Mouse (Mus musculus) midbrain, embryonic 13.5 days (tissue): Measurements from ENCODE around the gene Gpr45. TPM values are rescaled to one million over a fixed set of nuclear protein-coding genes. Genes with fewer than 3 reads are reported as not detected.

Experiments
- microRNA-seq: library from miRNA; unstranded; fragments of <30 nt; microRNA quantifications from one replicate; pipeline ENCODE4, GENCODE M21; 2016
- polyA plus RNA-seq: library from polyadenylated mRNA; unstranded; fragments of >200 nt; fragmentation: Nextera tagmentation; extraction: Ambion mirVana; gene quantifications from 2 replicates; pipeline ENCODE4 v1.2.1, GENCODE M21; 2015

Gene Gpr45
- polyA plus RNA-seq, 1 experiment from 2014 or later, result 17.3 TPM

Small RNA genes lying within 50 kb of the gene (microRNA-seq; reads per million reads assigned to microRNA genes)
- not detected for gene Gm24001

Other genes with a start within 250 kb of the Gpr45 start
- 40.7 and 42.2 TPM in 2 replicates for gene Mrps9, start 101.6 kb upstream of the Gpr45 start, polyA plus RNA-seq
- gene Tgfbrap1, start 145.8 kb downstream of the Gpr45 start, polyA plus RNA-seq, result 16.7 TPM in 2 replicates
- 50.0 and 50.3 TPM in 2 replicates for gene AI597479, start 145.8 kb downstream of the Gpr45 start, polyA plus RNA-seq
- 10.2 and 11.2 TPM in 2 replicates for gene Fhl2, start 244.1 kb downstream of the Gpr45 start, polyA plus RNA-seq